Mouse (Mus musculus) kidney, embryonic 14.5 days (tissue): Measurements from ENCODE around the gene Zbtb42. TPM values are rescaled to one million over a fixed set of nuclear protein-coding genes. Genes with fewer than 3 reads are reported as not detected.
A peak's percentile ranks its signal among the peaks of the same experiment; 100 is the strongest.

Experiments
- ATAC-seq: fragments of 200-750 bp; cut with Nextera tagmentation; 2 replicates; pipeline ENCODE4 v1.8.0; 2017; ENCODE audit warnings: moderate number of reproducible peaks, mild to moderate bottlenecking, moderate TSS enrichment, moderate library complexity; ENCODE audit not compliant: low FRiP score, low TSS enrichment
- H3K27ac ChIP-seq: fragments of 300-500 bp; sonication (generic); 2 replicates; pipeline ENCODE4 v1.5.1; 2014; ENCODE audit warnings: low read depth, mild to moderate bottlenecking, low read length, moderate library complexity, mixed read lengths
- H3K27me3 ChIP-seq: fragments of 300-500 bp; sonication (generic); 2 replicates; pipeline ENCODE4 v1.6.1; 2014; ENCODE audit warnings: mild to moderate bottlenecking, low read length; ENCODE audit not compliant: control insufficient read depth, insufficient read depth
- H3K36me3 ChIP-seq: fragments of 300-500 bp; sonication (generic); 2 replicates; pipeline ENCODE4 v1.6.1; 2014; ENCODE audit warnings: low read length, mixed read lengths; ENCODE audit not compliant: control insufficient read depth, insufficient read depth
- H3K4me1 ChIP-seq: fragments of 300-500 bp; sonication (generic); 2 replicates; pipeline ENCODE4 v1.6.1; 2014; ENCODE audit warnings: low read length, mixed read lengths; ENCODE audit not compliant: control insufficient read depth, insufficient read depth
- H3K4me2 ChIP-seq: fragments of 300-500 bp; sonication (generic); replicated peaks from 2 replicates; pipeline ENCODE4 v1.6.1; 2014; ENCODE audit warnings: low read depth, mild to moderate bottlenecking, low read length
- H3K4me3 ChIP-seq: fragments of 300-500 bp; sonication (generic); 2 replicates; pipeline ENCODE4 v1.5.1; 2014; ENCODE audit warnings: mild to moderate bottlenecking, low read length
- H3K9ac ChIP-seq: fragments of 300-500 bp; sonication (generic); 2 replicates; pipeline ENCODE4 v1.6.1; 2014; ENCODE audit warnings: low read depth, mild to moderate bottlenecking, low read length, moderate library complexity
- H3K9me3 ChIP-seq: fragments of 300-500 bp; sonication (generic); 2 replicates; pipeline ENCODE4 v1.6.1; 2016; ENCODE audit warnings: low read length; ENCODE audit not compliant: control insufficient read depth
- WGBS: fragments of 180-500 bp; shearing (Covaris S2); extraction: QIAGEN DNeasy Blood & Tissue Kit; methylation state at CpG from one replicate; pipeline ENCODE4 v1.1.7; 2014; 5-methylcytosine and 5-hydroxymethylcytosine counted together
- polyA plus RNA-seq: library from polyadenylated mRNA; unstranded; fragments of >200 nt; fragmentation: Nextera tagmentation; extraction: Ambion mirVana; gene quantifications from 2 replicates; pipeline ENCODE4 v1.2.1, GENCODE M21; 2014

Gene Zbtb42
- polyA plus RNA-seq, 1 experiment from 2014 or later: 5.7 TPM

DNA sequence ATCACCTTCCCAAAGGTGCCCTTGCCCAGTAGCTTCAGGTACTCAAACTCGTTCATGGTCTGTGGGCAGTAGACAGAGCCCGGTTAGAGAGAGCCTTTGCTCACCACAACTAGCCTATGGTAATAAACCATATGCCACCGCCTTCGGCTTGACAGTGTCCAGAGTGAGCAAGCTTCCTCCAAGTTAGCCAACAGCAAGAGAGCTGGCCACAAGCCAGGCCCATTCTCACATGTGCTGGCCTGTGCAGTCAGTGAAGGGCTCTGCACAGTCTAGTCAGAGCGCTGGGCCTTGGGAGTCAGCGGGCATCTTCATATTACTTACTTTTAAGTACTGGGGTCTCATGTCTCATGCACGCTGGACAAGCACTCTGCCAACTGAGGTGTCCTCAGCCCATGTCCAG is 20.0 kb upstream of the Zbtb42 start:
- H3K27me3 ChIP-seq: no peaks in the 10 kb centered on the region
- no peak overlapping the region for H3K4me3 ChIP-seq
- ATAC-seq: no peak
- peaks cover 98% of the 10 kb centered on the region for H3K36me3 ChIP-seq
- peaks cover 37% of the 10 kb centered on the region for H3K4me1 ChIP-seq
- no peak overlapping the region for H3K27ac ChIP-seq
- no peak overlapping the region for H3K4me2 ChIP-seq
- no peak overlapping the region for H3K9ac ChIP-seq
- H3K9me3 ChIP-seq: no peaks in the 10 kb centered on the region
- WGBS: 91% methylated on average over 7 of the region's 7 CpGs

DNA sequence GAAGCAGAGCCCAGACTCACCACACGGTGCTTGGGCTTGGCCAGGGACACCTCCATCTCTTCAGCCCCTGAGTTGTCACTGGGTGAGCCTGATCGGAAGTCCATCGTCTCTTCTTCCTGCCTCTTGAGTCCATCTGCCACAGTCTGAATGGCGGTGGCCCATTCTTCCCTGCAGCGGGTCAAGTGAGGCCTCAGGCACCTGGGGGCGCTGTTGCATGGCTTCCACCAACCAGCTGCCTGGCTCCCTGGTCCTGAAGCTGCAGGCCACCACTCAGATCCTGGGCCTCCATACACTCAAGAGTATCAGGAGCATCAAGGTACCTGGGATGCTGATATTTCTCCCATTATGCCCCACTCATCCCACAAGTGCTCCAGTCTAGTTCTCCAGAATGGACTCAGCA is 19.5 kb upstream of the Zbtb42 start:
- Histone ChIP-seq H3K4me1 (peaks cover 41% of the 10 kb centered on the region), H3K4me2 (no peak overlapping the region)
- WGBS: 89% methylated on average over 6 of the region's 6 CpGs

DNA sequence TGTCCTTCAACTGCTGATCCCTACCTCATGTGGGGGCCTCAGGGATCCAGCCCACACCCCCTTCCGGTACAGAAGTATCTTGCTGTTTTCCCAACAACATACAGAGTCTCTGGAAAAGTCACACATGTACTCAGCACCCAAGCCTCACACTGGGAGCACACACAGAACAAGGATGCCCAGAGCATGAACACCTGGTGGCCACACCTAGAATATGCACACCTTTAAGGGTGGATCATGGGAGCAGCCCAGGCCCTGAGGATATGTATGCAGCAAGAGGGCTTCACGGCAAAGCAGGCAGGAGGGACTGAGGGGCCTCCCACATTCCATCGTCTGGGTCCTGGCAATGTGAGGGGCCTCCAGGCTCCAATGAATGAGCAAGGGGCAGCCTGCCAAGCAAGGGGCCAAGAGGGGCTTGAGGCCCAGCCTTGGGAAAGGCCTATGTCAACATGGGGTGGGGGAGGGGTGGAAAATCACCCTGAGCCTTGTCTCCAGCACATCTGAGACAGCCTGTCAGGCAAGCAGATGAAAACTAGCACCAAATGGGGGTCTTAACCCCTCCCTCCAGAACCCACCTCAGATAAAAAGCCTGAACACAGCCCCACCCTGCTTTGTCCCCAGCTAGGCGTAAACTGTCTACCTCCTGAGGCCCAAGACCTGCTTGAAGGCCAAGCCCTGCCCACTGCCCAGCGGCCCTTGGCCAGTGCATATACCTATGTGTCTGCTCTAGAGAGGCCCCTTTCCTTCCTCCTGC is 17.9 kb upstream of the Zbtb42 start:
- H3K9me3 ChIP-seq: no peaks in the 10 kb centered on the region
- peaks cover 92% of the 10 kb centered on the region for H3K36me3 ChIP-seq
- 22% methylated on average over 5 of the region's 5 CpGs for WGBS
- H3K4me1 ChIP-seq: peaks cover 46% of the 10 kb centered on the region
- no peaks in the 10 kb centered on the region for H3K27me3 ChIP-seq
- no peak overlapping the region for H3K4me3 ChIP-seq
- peak overlapping the region; percentile 26 for H3K4me2 ChIP-seq
- peak overlapping the region; percentile 35; the same call in 1 of the 2 replicates for H3K9ac ChIP-seq
- peak overlapping the region; percentile 86 for H3K27ac ChIP-seq
- ATAC-seq: peak; percentile 79

More for the DNA sequence above, 19.5 kb upstream of the Zbtb42 start:
- Histone ChIP-seq H3K9ac (no peak overlapping the region), H3K36me3 (peaks cover 98% of the 10 kb centered on the region), H3K4me3 (no peak overlapping the region), H3K9me3 (no peaks in the 10 kb centered on the region), H3K27me3 (no peaks in the 10 kb centered on the region), H3K27ac (no peak overlapping the region)
- no peak for ATAC-seq

DNA sequence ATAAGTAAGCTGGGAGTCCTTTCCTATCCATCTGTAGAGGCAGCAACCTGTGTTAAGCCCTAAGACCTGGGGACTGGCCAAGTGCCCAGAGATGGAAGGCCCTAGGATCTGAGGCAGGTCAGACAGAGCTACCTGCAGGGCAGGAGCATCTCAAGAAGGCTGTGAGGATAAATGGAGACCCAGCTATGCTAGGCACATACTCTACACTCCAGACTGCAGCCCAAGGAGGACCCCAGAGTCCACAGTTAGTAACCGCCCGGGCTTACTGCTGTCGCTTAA is 17.4 kb upstream of the Zbtb42 start:
- Histone ChIP-seq H3K27me3 (no peaks in the 10 kb centered on the region), H3K4me1 (peaks cover 51% of the 10 kb centered on the region), H3K9me3 (no peaks in the 10 kb centered on the region), H3K4me3 (no peak overlapping the region), H3K4me2 (peak overlapping the region; percentile 26; the same call in 1 of the 2 replicates), H3K27ac (peak overlapping the region; percentile 86), H3K36me3 (peaks cover 92% of the 10 kb centered on the region), H3K9ac (peak overlapping the region; percentile 35; the same call in 1 of the 2 replicates)
- no peak for ATAC-seq
- WGBS: 73% methylated on average over 3 of the region's 3 CpGs

- WGBS: 63% methylated on average over 9 of the region's 9 CpGs
- peak overlapping the region; percentile 18; the same call in 1 of the 2 replicates for H3K9ac ChIP-seq
Observed at GRCm38 (mm10) chr12:112661851-112662250, 16.8 kb upstream of the Zbtb42 start.

GRCm38 (mm10) chr12:112663303-112663702 is 15.3 kb upstream of the Zbtb42 start:
- Histone ChIP-seq H3K9ac (peak overlapping the region; percentile 5; the same call in 1 of the 2 replicates), H3K4me1 (peaks cover 58% of the 10 kb centered on the region), H3K4me3 (no peak overlapping the region), H3K36me3 (peaks cover 86% of the 10 kb centered on the region), H3K4me2 (no peak overlapping the region), H3K27me3 (no peaks in the 10 kb centered on the region), H3K27ac (no peak overlapping the region), H3K9me3 (no peaks in the 10 kb centered on the region)
- no peak for ATAC-seq
- 85% methylated on average over 11 of the region's 11 CpGs for WGBS

More at GRCm38 (mm10) chr12:112661851-112662250, 16.8 kb upstream of the Zbtb42 start:
- no peak overlapping the region for H3K4me3 ChIP-seq
- peak overlapping the region; percentile 86; the same call in 1 of the 2 replicates for H3K27ac ChIP-seq
- ATAC-seq: no peak
- H3K4me2 ChIP-seq: no peak overlapping the region
- H3K36me3 ChIP-seq: peaks cover 88% of the 10 kb centered on the region
- H3K9me3 ChIP-seq: no peaks in the 10 kb centered on the region
- no peaks in the 10 kb centered on the region for H3K27me3 ChIP-seq
- H3K4me1 ChIP-seq: peaks cover 56% of the 10 kb centered on the region

DNA sequence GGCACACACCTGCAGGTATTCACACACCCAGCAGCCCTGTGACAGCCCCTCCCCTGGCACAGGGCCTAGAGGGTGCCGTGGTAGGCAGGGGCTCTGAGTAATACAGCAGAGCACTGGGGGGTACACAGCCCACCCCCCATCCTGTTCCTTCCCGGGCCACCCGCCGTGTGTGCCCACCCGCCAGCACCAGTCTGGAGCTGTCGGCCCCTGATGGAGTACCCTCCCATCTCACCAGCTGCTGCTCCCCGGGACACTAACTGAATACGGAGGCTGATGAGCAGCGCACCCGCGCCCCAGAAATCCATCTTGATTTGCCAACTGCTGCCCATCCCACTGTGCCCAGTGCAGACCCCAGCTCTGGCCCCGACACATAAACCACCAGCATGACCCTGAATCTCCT is 14.9 kb upstream of the Zbtb42 start:
- H3K36me3 ChIP-seq: peaks cover 86% of the 10 kb centered on the region
- H3K4me1 ChIP-seq: peaks cover 62% of the 10 kb centered on the region
- H3K27me3 ChIP-seq: no peaks in the 10 kb centered on the region
- H3K4me3 ChIP-seq: no peak overlapping the region
- WGBS: 95% methylated on average over 12 of the region's 12 CpGs
- no peaks in the 10 kb centered on the region for H3K9me3 ChIP-seq
- H3K4me2 ChIP-seq: no peak overlapping the region
- no peak for ATAC-seq
- no peak overlapping the region for H3K27ac ChIP-seq
- peak overlapping the region; percentile 5; the same call in 1 of the 2 replicates for H3K9ac ChIP-seq

DNA sequence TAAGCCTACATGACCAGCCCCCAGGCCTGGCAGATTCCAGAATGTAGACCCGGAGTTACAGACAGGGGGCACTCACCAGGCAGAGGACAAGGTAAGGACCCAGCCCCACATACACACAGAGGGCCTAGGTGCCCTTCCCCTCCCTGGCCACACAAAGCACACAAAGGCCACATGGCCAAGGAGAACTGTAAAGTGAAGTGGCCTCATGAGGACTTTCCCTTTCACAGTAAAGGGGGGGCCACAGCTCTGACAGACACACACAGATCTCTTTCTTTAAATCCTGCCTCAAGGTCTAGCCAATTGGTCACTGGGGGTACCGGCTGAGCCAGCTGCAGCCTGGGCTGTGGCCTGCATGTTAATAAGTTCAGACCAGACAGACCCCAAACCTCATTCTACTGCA is 14.5 kb upstream of the Zbtb42 start:
- H3K4me3 ChIP-seq: no peak overlapping the region
- no peak overlapping the region for H3K9ac ChIP-seq
- H3K27ac ChIP-seq: no peak overlapping the region
- H3K4me2 ChIP-seq: no peak overlapping the region
- H3K4me1 ChIP-seq: peaks cover 66% of the 10 kb centered on the region
- no peaks in the 10 kb centered on the region for H3K9me3 ChIP-seq
- H3K27me3 ChIP-seq: no peaks in the 10 kb centered on the region
- 51% methylated on average over 2 of the region's 2 CpGs for WGBS
- peaks cover 86% of the 10 kb centered on the region for H3K36me3 ChIP-seq
- ATAC-seq: no peak

DNA sequence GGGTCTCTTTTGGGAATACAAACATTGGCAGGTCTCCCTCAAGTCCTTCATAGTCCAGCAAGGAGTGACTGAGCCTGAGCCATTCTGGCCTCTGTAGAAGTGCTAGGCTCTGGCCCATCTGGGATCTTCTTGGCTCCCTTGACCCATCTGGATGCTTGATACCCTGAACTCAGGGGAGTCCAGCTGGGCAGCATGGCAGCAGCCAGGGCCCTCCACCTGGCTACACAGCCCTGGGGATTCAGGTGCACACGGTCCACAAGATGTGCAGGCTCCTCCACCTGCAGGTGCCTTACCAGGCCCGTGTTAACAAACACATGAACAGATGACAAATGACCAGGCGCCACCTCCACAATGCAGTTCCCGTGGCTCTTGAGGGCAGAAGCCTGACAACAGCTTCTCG is 14.0 kb upstream of the Zbtb42 start:
- no peak overlapping the region for H3K27ac ChIP-seq
- H3K9ac ChIP-seq: no peak overlapping the region
- peaks cover 86% of the 10 kb centered on the region for H3K36me3 ChIP-seq
- no peak for ATAC-seq
- H3K4me1 ChIP-seq: peaks cover 71% of the 10 kb centered on the region
- 46% methylated on average over 5 of the region's 5 CpGs for WGBS
- H3K9me3 ChIP-seq: no peaks in the 10 kb centered on the region
- H3K27me3 ChIP-seq: no peaks in the 10 kb centered on the region
- H3K4me2 ChIP-seq: no peak overlapping the region
- H3K4me3 ChIP-seq: no peak overlapping the region
